Mouse (Mus musculus) large intestine, adult 2 months (tissue): ENCODE data around the gene Rph3al. TPM values are rescaled to one million over a fixed set of nuclear protein-coding genes. Genes with fewer than 3 reads are reported as not detected.

Experiments used
- DNase-seq: peaks from one replicate; pipeline ENCODE4 v3.0.0-alpha.2; 2012; ENCODE audit warnings: low read depth, low spot score
- WGBS: fragments of 180-500 bp; shearing (Covaris S2); methylation state at CpG from one replicate; pipeline ENCODE4 v1.1.7; 2018; 5-methylcytosine and 5-hydroxymethylcytosine counted together
- polyA plus RNA-seq: library from polyadenylated mRNA; depleted of rRNA; stranded (reverse); fragments of >200 nt; gene quantifications from 2 replicates; pipeline ENCODE4 v1.2.3, GENCODE M21; 2012

Rph3al gene
- polyA plus RNA-seq, 1 experiment: 15.3 TPM

GRCm38 (mm10) chr11:75954896-75955295 is 16.7 kb upstream of the Rph3al start:
- WGBS: 91% methylated on average over 9 of the region's 9 CpGs
- no peak for DNase-seq

GRCm38 (mm10) chr11:75951895-75952294 is 13.7 kb upstream of the Rph3al start:
- 79% methylated on average over 5 of the region's 5 CpGs for WGBS

GRCm38 (mm10) chr11:75950459-75950858 is 12.2 kb upstream of the Rph3al start:
- no peak for DNase-seq
- 91% methylated on average over 3 of the region's 3 CpGs for WGBS

More at GRCm38 (mm10) chr11:75951895-75952294, 13.7 kb upstream of the Rph3al start:
- no peak for DNase-seq

GRCm38 (mm10) chr11:75948789-75949188 is 10.6 kb upstream of the Rph3al start:
- DNase-seq: no peak
- WGBS: 34% methylated on average over 3 of the region's 3 CpGs

- 29% methylated on average over 5 of the region's 5 CpGs for WGBS
- no peak for DNase-seq
Measured at GRCm38 (mm10) chr11:75947223-75947622, 9.0 kb upstream of the Rph3al start.

- DNase-seq: no peak
- WGBS: 59% methylated on average over 9 of the region's 9 CpGs
Measured at GRCm38 (mm10) chr11:75945805-75946450, 7.7 kb upstream of the Rph3al start.

GRCm38 (mm10) chr11:75937370-75937871 is 808 bp downstream of the Rph3al start:
- WGBS: 9% methylated on average over 6 of the region's 6 CpGs
- DNase-seq: no peak

GRCm38 (mm10) chr11:75935819-75936430 is 2.3 kb downstream of the Rph3al start:
- WGBS: 10% methylated on average over 7 of the region's 7 CpGs
- DNase-seq: no peak

- DNase-seq: no peak
- 84% methylated on average over 6 of the region's 6 CpGs for WGBS
Measured at GRCm38 (mm10) chr11:75934425-75934824, 3.8 kb downstream of the Rph3al start.

GRCm38 (mm10) chr11:75933371-75933770 is 4.9 kb downstream of the Rph3al start:
- WGBS: 86% methylated on average over 5 of the region's 5 CpGs
- DNase-seq: no peak

GRCm38 (mm10) chr11:75930911-75931678 is 7.1 kb downstream of the Rph3al start:
- no peak for DNase-seq

GRCm38 (mm10) chr11:75930208-75930607 is 8.0 kb downstream of the Rph3al start:
- no peak for DNase-seq
- 40% methylated on average over 9 of the region's 9 CpGs for WGBS

More at GRCm38 (mm10) chr11:75930911-75931678, 7.1 kb downstream of the Rph3al start:
- 30% methylated on average over 11 of the region's 11 CpGs for WGBS

GRCm38 (mm10) chr11:75927881-75928280 is 10.3 kb downstream of the Rph3al start:
- DNase-seq: no peak
- 76% methylated on average over 2 of the region's 2 CpGs for whole genome bisulfite sequencing

- 17% methylated on average over 13 of the region's 13 CpGs for WGBS
- no peak for DNase-seq
Measured at GRCm38 (mm10) chr11:75926431-75927312, 11.6 kb downstream of the Rph3al start.

GRCm38 (mm10) chr11:75925801-75926200 is 12.4 kb downstream of the Rph3al start:
- DNase-seq: no peak

GRCm38 (mm10) chr11:75922741-75923140 is 15.5 kb downstream of the Rph3al start:
- WGBS: 59% methylated on average over 4 of the region's 4 CpGs
- DNase-seq: no peak

More at GRCm38 (mm10) chr11:75925801-75926200, 12.4 kb downstream of the Rph3al start:
- WGBS: 17% methylated on average over 7 of the region's 7 CpGs

GRCm38 (mm10) chr11:75919139-75919538 is 19.1 kb downstream of the Rph3al start:
- DNase-seq: no peak
- WGBS: 73% methylated on average over 6 of the region's 6 CpGs

- 69% methylated on average over 3 of the region's 3 CpGs for WGBS
- DNase-seq: no peak
Measured at GRCm38 (mm10) chr11:75917340-75917739, 20.9 kb downstream of the Rph3al start.

GRCm38 (mm10) chr11:75913953-75914352 is 24.3 kb downstream of the Rph3al start:
- WGBS: 26% methylated on average over 3 of the region's 3 CpGs
- DNase-seq: no peak
